Mouse (Mus musculus) embryonic facial prominence, embryonic 13.5 days (tissue): ENCODE data around the gene Spast. TPM values are rescaled to one million over a fixed set of nuclear protein-coding genes. Genes with fewer than 3 reads are reported as not detected.
"Not testable (repeated sequence)": the region's sequence is repeated elsewhere in the genome, so short reads cannot be mapped to it uniquely, and the experiment has no call there.

ENCODE experiments used
- ATAC-seq: fragments of 200-750 bp; cut with Nextera tagmentation; 2 replicates; pipeline ENCODE4 v1.8.0; 2017; ENCODE audit warnings: low read depth; ENCODE audit not compliant: insufficient number of reproducible peaks, insufficient read depth, low FRiP score, low TSS enrichment
- H3K27ac ChIP-seq: fragments of 300-500 bp; sonication (generic); 2 replicates; pipeline ENCODE4 v1.5.1; 2015; ENCODE audit warnings: moderate library complexity, mild to moderate bottlenecking, inconsistent platforms
- H3K27me3 ChIP-seq: fragments of 300-500 bp; sonication (generic); 2 replicates; pipeline ENCODE4 v1.6.1; 2015; ENCODE audit warnings: mild to moderate bottlenecking, inconsistent platforms
- H3K36me3 ChIP-seq: fragments of 300-500 bp; sonication (generic); 2 replicates; pipeline ENCODE4 v1.6.1; 2015; ENCODE audit warnings: mild to moderate bottlenecking, inconsistent platforms
- H3K4me1 ChIP-seq: fragments of 300-500 bp; sonication (generic); 2 replicates; pipeline ENCODE4 v1.6.1; 2015; ENCODE audit warnings: inconsistent platforms
- H3K4me2 ChIP-seq: fragments of 300-500 bp; sonication (generic); 2 replicates; pipeline ENCODE4 v1.6.1; 2015; ENCODE audit warnings: moderate library complexity, mild to moderate bottlenecking, inconsistent platforms
- H3K4me3 ChIP-seq: fragments of 300-500 bp; sonication (generic); 2 replicates; pipeline ENCODE4 v1.5.1; 2015; ENCODE audit warnings: mild to moderate bottlenecking, inconsistent platforms
- H3K9ac ChIP-seq: fragments of 300-500 bp; sonication (generic); 2 replicates; pipeline ENCODE4 v1.6.1; 2015; ENCODE audit warnings: mild to moderate bottlenecking, inconsistent platforms
- H3K9me3 ChIP-seq: fragments of 300-500 bp; sonication (generic); 2 replicates; pipeline ENCODE4 v1.6.1; 2016; ENCODE audit warnings: inconsistent platforms
- WGBS: fragments of 180-500 bp; shearing (Covaris S2); methylation state at CpG from one replicate; pipeline ENCODE4 v1.1.7; 2015; ENCODE audit warnings: mixed read lengths; 5-methylcytosine and 5-hydroxymethylcytosine counted together
- polyA plus RNA-seq: library from polyadenylated mRNA; unstranded; fragments of >200 nt; fragmentation: Nextera tagmentation; extraction: Ambion mirVana; gene quantifications from 2 replicates; pipeline ENCODE4 v1.2.1, GENCODE M21; 2015

Spast gene
- polyA plus RNA-seq: 15.6 and 20.3 TPM in 2 replicates

DNA sequence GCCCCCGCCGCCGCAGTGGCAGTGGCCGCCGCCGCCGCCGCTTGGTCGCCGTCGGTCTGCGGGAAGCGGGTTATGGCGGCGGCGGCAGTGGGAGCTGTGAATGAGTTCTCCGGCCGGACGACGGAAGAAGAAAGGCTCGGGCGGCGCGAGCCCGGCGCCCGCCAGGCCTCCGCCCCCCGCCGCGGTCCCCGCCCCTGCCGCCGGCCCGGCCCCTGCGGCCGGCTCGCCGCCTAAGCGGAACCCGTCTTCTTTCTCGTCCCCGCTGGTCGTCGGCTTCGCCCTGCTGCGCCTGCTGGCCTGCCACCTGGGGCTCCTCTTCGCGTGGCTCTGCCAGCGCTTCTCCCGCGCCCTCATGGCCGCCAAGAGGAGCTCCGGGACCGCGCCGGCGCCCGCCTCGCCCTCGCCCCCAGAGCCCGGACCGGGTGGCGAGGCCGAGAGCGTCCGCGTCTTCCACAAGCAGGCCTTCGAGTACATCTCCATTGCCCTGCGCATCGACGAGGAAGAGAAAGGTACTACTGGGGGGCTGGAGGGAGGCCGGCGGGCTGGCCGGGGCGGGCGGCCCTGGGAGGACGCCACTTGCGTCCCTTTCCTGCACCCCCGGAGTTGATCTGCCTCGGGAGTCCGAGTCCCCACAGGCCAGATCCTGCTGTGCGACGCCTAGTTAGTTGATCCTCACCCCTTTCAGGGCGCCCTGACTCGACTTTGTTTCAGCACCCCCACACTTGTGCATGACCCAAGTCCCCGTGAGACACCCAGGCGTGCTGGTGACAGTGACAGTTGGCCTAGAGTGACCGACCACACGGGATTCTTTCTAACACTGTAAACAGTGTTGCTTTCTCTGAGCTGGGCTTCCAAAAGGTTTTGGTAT is at the start of gene Spast:
Spast (plus strand) TSS at position 51 of the 868 bp plus-strand sequence.
- peak within 1 kb of the TSS; percentile 97 for H3K4me3 ChIP-seq
- peak within 1 kb of the TSS; percentile 96 for H3K27ac ChIP-seq
- H3K27me3 ChIP-seq: no peaks in the 10 kb centered on the region
- H3K4me1 ChIP-seq: peaks cover 32% of the 10 kb centered on the region
- peaks cover 6% of the 10 kb centered on the region for H3K36me3 ChIP-seq
- no peaks in the 10 kb centered on the region for H3K9me3 ChIP-seq
- ATAC-seq: peak; percentile 76
- under 1% methylated on average over 46 of the region's 90 CpGs for WGBS
- H3K4me2 ChIP-seq: peak within 1 kb of the TSS; percentile 78
- H3K9ac ChIP-seq: peak within 1 kb of the TSS; percentile 96

- ATAC-seq: no peak
- Histone ChIP-seq H3K27me3 (no peaks in the 10 kb centered on the region), H3K27ac (no peak overlapping the region), H3K36me3 (peaks cover 18% of the 10 kb centered on the region), H3K9ac (no peak overlapping the region), H3K4me3 (no peak overlapping the region), H3K4me2 (no peak overlapping the region), H3K4me1 (peaks cover 17% of the 10 kb centered on the region), H3K9me3 (no peaks in the 10 kb centered on the region)
- 74% methylated on average over 3 of the region's 3 CpGs for WGBS
These were observed 48.6 kb upstream of the Spast start for GRCm38 (mm10) chr17:74290198-74290597.

- Histone ChIP-seq H3K27me3 (no peaks in the 10 kb centered on the region), H3K4me3 (no peak overlapping the region), H3K4me1 (peaks cover 17% of the 10 kb centered on the region), H3K4me2 (no peak overlapping the region), H3K9me3 (no peaks in the 10 kb centered on the region), H3K27ac (no peak overlapping the region), H3K9ac (no peak overlapping the region), H3K36me3 (peaks cover 18% of the 10 kb centered on the region)
- ATAC-seq: no peak
These were observed 47.9 kb upstream of the Spast start for GRCm38 (mm10) chr17:74290869-74291268.

- 82% methylated on average over 4 of the region's 4 CpGs for WGBS
These were observed 47.0 kb upstream of the Spast start for GRCm38 (mm10) chr17:74291640-74292361.

DNA sequence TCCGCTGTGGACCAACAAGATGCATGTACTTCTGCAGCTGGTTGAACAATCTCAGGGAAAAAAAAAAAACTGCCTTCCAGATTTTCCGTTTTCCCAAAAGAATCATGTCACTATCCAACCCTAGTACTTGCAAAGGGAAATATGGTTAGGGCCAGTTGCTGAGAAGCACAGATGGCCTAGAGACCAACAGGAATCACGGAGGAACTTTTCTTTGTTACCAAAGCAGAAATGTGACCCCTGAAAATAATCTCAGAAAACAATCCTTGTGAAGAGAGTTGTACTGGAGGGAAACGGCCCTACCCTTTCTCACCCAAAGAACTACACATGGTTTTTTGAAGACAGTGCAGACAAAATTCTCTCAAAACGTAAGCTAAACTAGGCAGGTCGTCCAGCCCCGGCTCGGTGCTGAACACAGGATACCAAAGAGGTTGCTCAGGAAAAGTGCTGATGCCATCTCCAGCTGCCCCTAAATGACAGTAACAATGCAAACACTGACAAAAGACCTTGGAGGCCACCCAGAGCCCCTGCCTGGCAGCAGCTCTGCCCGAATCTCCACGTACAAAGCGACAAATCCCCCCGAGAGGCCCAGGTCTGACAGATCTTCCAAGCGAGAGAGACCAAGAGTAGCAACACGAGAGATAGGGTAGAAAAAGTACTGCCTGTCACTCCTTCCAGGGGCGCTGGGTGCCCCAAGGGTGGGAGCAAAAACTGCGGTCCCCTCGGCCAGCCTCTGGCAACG is 44.9 kb upstream of the Spast start:
- 1% methylated on average over 18 of the region's 18 CpGs for WGBS
- Histone ChIP-seq H3K9me3 (no peaks in the 10 kb centered on the region), H3K4me2 (peak overlapping the region; percentile 73), H3K4me3 (peak overlapping the region; percentile 90), H3K36me3 (peaks cover 10% of the 10 kb centered on the region), H3K27ac (peak overlapping the region; percentile 99), H3K27me3 (no peaks in the 10 kb centered on the region), H3K4me1 (peaks cover 17% of the 10 kb centered on the region), H3K9ac (peak overlapping the region; percentile 93)
- ATAC-seq: no peak

More at GRCm38 (mm10) chr17:74291640-74292361, 47.0 kb upstream of the Spast start:
- Histone ChIP-seq H3K4me2 (no peak overlapping the region), H3K27ac (no peak overlapping the region), H3K4me1 (peaks cover 17% of the 10 kb centered on the region), H3K4me3 (no peak overlapping the region), H3K27me3 (no peaks in the 10 kb centered on the region), H3K36me3 (peaks cover 18% of the 10 kb centered on the region), H3K9me3 (no peaks in the 10 kb centered on the region), H3K9ac (no peak overlapping the region)
- no peak for ATAC-seq

DNA sequence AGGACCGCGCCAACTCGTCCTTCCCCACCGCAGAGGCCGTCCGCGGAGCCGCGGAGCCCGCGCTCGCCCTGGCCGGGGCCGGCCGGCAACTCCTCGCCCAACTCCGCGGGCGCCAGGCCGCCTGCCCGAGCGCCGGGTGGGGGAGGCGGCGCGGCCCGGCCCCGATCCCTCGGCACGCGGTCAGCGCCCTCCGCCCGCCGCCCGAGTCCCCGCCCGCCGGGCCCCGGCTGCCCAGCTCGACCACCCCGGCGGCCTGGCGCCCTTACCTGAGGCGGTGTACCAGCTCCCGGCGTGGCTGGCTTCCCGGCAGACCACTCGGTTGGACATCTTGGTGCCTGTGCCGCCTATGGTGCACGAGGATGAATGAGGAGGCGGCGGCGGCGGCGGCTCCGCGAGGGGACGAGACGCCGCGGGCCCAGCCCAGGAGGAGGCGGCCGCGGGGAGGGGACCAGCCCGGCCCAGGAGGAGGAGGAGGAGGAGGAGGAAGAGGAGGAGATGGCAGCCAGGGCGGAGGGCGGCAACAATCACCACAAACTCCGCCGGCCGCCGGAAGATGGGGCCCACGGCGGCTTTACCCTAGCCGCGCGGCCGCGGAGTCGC is 44.3 kb upstream of the Spast start:
- ATAC-seq: peak; percentile 83
- Histone ChIP-seq H3K9me3 (no peaks in the 10 kb centered on the region), H3K27ac (peak overlapping the region; percentile 99), H3K4me2 (peak overlapping the region; percentile 73), H3K4me3 (peak overlapping the region; percentile 90), H3K36me3 (peaks cover 12% of the 10 kb centered on the region), H3K9ac (peak overlapping the region; percentile 93), H3K27me3 (no peaks in the 10 kb centered on the region), H3K4me1 (peaks cover 17% of the 10 kb centered on the region)
- WGBS: under 1% methylated on average over 73 of the region's 80 CpGs

GRCm38 (mm10) chr17:74295026-74295970 is 43.5 kb upstream of the Spast start, which contains the start of gene Memo1:
Gene Memo1, minus strand, starts transcription at chr17:74295521.
- Histone ChIP-seq H3K27ac (peak within 1 kb of the TSS; percentile 99), H3K9ac (peak within 1 kb of the TSS; percentile 93), H3K27me3 (no peaks in the 10 kb centered on the region), H3K4me1 (peaks cover 17% of the 10 kb centered on the region), H3K9me3 (no peaks in the 10 kb centered on the region), H3K4me2 (peak within 1 kb of the TSS; percentile 73), H3K4me3 (peak within 1 kb of the TSS; percentile 90), H3K36me3 (peaks cover 14% of the 10 kb centered on the region)
- WGBS: 1% methylated on average over 50 of the region's 110 CpGs
- peak; percentile 92 for ATAC-seq

DNA sequence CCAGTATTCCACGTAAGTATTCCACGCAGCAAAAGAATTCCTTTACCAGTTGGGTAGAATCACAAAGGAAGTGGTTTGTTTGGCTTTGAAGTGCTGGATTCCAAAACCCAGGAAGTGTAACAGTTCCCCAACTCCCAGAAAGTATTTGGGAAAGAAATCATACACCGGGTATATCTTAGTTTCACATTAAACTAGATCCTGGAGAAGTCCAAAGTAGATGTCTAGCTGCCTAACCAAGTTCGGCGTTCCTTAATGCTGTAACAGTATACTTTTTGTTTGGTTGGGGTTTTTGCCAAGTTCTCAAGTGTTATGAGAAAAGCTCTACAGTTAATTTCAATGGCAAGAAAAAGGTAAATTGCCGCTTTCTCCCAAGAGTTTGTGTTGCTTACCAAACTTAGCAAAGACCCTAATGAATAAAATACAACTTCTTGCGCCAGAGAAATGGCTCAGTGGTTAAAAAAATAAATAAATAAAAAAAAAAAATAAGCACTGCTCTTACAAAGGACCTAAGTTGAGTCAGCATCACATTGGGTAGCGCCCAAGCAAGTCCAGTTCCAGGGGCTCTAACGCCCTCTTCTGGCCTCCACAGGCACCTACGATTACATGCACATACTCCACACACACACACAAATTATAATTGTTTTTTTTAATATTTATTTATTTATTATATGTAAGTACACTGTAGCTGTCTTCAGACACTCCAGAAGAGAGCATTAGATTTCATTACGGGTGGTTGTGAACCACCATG is 42.5 kb upstream of the Spast start:
- peak overlapping the region; percentile 90 for H3K4me3 ChIP-seq
- H3K27ac ChIP-seq: peak overlapping the region; percentile 99
- peak overlapping the region; percentile 73 for H3K4me2 ChIP-seq
- H3K9ac ChIP-seq: peak overlapping the region; percentile 93
- ATAC-seq: no peak
- no peaks in the 10 kb centered on the region for H3K9me3 ChIP-seq
- H3K36me3 ChIP-seq: peaks cover 21% of the 10 kb centered on the region
- H3K4me1 ChIP-seq: peaks cover 12% of the 10 kb centered on the region
- H3K27me3 ChIP-seq: no peaks in the 10 kb centered on the region
- 35% methylated on average over 11 of the region's 11 CpGs for WGBS

- not testable (repeated sequence) for H3K27ac ChIP-seq, H3K4me3 ChIP-seq, H3K27me3 ChIP-seq, H3K4me1 ChIP-seq, ATAC-seq, H3K4me2 ChIP-seq, H3K9me3 ChIP-seq, H3K9ac ChIP-seq
- H3K36me3 ChIP-seq: peaks cover 28% of the 10 kb centered on the region
- WGBS: 94% methylated on average over 5 of the region's 5 CpGs
These were observed 41.8 kb upstream of the Spast start for GRCm38 (mm10) chr17:74296991-74297390.

- H3K4me2 ChIP-seq: no peak overlapping the region
- H3K36me3 ChIP-seq: peaks cover 47% of the 10 kb centered on the region
- 86% methylated on average over 5 of the region's 5 CpGs for WGBS
- no peaks in the 10 kb centered on the region for H3K27me3 ChIP-seq
- no peak for ATAC-seq
- H3K4me3 ChIP-seq: no peak overlapping the region
- no peaks in the 10 kb centered on the region for H3K4me1 ChIP-seq
- no peak overlapping the region for H3K9ac ChIP-seq
- no peak overlapping the region for H3K27ac ChIP-seq
- H3K9me3 ChIP-seq: no peaks in the 10 kb centered on the region
These were observed 38.7 kb upstream of the Spast start for GRCm38 (mm10) chr17:74300089-74300488.
